Mouse (Mus musculus): ENCODE measurements at regions not wholly inside any gene's neighbourhood (a gene's known extent, or its start where the extent isn't known, plus 50 kb on each side); places are given as distances from the start of the nearest gene placed in this dataset.

GRCm38 (mm10) chr12:99099881-99100280, 179.5 kb downstream of the Ttc8 start:
- DNase-seq = no peak

- peak; percentile 17 for DNase-seq
These were observed 188.2 kb downstream of the Ttc8 start for GRCm38 (mm10) chr12:99108616-99109015.

DNA sequence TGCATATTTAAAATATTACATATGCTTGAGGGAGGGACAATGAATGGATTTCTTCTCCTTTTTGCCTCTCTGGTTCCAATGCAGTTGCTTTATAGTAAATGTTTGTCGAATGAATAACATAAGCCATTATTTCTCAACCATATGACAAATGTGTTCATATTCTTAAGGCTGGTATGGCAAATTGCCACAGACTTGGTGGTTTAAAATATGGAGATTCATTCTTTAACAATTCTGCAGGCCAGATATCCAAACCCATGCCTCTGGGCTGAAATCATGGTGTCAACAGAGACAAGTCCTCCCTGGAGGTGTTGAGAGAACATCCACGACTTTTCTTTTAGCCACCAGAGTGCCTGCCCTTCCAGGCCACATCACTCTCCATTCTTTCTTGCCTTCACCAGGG, 193.4 kb downstream of the Ttc8 start:
- DNase-seq = no peak

DNA sequence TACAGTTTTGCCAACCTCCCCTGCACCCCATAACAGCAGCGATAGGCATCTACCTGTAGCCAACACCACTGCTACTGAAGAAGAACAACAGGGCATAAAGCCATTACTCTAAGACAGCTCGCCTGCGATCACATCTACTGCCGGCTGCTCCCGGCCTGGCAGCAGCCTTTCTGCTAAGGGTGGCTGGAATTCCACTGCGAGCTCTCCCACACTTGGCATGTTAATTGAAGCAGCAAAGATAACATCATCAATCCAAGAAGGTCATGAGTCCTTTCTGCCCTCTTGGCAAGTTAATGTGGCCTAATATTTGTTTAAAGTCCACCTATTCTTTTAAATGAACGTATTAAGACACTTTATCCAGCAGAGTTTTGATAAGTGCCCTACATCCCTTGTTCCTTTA, 196.1 kb downstream of the Ttc8 start:
- DNase-seq = no peak

DNA sequence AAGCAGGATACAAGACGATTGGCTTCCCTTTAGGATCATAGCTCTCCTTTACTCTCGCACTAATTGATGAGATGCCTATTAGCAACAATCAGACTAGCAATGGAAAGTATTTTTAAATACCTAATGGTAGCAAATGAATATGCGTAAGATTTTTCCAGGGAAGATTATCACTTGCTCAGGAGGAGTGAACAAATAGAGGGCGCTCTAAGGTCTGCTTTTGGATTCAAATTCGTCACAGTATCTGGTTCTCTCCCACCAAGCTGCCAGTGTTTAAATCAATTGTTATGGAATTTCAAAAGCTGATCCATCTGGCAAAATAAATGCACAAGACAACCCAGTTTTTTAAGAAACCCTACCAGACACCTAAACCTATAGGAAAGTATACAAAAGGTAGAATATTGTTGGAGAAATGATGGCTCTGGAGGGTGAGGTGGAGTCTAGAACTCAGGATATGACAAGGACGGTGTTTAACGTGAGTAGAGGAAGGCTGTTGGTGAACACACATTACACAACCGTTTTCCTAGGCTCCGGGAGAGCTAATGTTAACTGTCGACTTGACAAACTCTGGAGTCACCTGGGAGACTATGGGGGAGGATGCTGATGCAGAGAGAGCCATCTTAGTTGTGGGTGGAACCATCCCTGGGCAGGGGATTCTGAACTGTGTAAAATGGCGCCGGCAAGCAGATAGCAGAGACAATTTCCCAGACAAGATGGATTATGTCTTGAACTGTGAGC, 198.2 kb downstream of the Ttc8 start:
- DNase-seq = no peak

- no peak for DNase-seq
These were observed 199.6 kb downstream of the Ttc8 start for GRCm38 (mm10) chr12:99119966-99120365.

DNA sequence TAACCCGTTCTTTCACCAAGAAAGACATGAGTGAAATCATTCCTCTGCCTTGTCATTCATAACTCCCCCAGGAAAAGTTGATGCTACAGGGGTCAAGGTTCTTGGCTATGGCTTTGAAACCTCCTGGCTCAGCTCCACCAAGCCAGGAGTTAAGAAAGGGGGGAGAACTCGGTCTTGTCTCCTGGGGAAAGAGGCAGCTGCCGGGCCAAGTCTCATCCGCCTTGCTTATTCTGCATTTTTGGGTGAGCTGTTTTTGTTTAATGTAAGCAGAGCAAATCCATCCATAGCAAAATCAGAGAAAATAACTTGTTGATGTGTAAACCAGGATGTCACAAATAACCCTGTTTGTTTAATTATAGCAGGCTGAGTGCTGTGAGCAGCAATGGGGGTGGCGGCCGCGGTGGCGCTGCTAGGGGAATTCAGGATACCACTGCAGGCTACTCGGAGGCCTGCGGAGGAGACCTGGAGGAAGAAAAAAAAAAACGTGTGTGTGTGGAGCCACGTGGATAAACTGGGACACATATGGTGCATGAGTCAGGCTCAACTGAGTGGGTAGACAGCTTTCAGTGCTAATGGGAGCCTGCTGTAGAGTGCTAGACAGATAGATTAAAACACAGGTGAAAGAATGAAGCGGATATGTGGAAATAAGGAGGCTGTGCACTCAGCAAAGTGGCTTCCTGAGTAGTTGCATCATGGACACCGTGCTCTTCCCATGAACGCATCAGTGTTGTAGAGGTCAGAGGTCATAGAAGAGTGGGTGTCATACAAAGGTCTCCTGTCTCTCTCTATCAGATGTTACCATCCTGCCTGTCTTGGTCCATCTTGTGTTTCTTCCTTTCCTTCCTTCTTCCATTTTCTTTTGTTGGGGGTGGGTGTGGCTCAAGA, 203.5 kb downstream of the Ttc8 start:
- peak; percentile 27 for DNase-seq

- DNase-seq = no peak
These were observed 205.8 kb downstream of the Ttc8 start for GRCm38 (mm10) chr12:99126129-99126528.
